Mouse (Mus musculus) kidney, embryonic 16.5 days (tissue): ENCODE measurements at regions not wholly inside any gene's neighbourhood (a gene's known extent, or its start where the extent isn't known, plus 50 kb on each side); places are given as distances from the start of the nearest gene placed in this dataset.
A peak's percentile ranks its signal among the peaks of the same experiment; 100 is the strongest.

Experiments
- ATAC-seq: fragments of 200-750 bp; cut with Nextera tagmentation; 2 replicates; pipeline ENCODE4 v1.8.0; 2017; ENCODE audit warnings: moderate TSS enrichment; ENCODE audit not compliant: low FRiP score, low TSS enrichment
- H3K27ac ChIP-seq: fragments of 300-500 bp; sonication (generic); 2 replicates; pipeline ENCODE4 v1.5.1; 2014; ENCODE audit warnings: low read length
- H3K27me3 ChIP-seq: fragments of 300-500 bp; sonication (generic); 2 replicates; pipeline ENCODE4 v1.6.1; 2014; ENCODE audit warnings: low read length, control low read depth, mixed read lengths; ENCODE audit not compliant: insufficient read depth
- H3K36me3 ChIP-seq: fragments of 300-500 bp; sonication (generic); 2 replicates; pipeline ENCODE4 v1.6.1; 2014; ENCODE audit warnings: low read length, control low read depth, mixed read lengths; ENCODE audit not compliant: insufficient read depth
- H3K4me1 ChIP-seq: fragments of 300-500 bp; sonication (generic); 2 replicates; pipeline ENCODE4 v1.6.1; 2014; ENCODE audit warnings: low read length, control low read depth, mixed read lengths; ENCODE audit not compliant: insufficient read depth
- H3K4me2 ChIP-seq: fragments of 300-500 bp; sonication (generic); replicated peaks from 2 replicates; pipeline ENCODE4 v1.6.1; 2014; ENCODE audit warnings: low read depth, low read length
- H3K4me3 ChIP-seq: fragments of 300-500 bp; sonication (generic); 2 replicates; pipeline ENCODE4 v1.5.1; 2014; ENCODE audit warnings: mild to moderate bottlenecking, low read length
- H3K9ac ChIP-seq: fragments of 300-500 bp; sonication (generic); replicated peaks from 2 replicates; pipeline ENCODE4 v1.6.1; 2014; ENCODE audit warnings: low read length
- H3K9me3 ChIP-seq: fragments of 300-500 bp; sonication (generic); 2 replicates; pipeline ENCODE4 v1.6.1; 2016; ENCODE audit warnings: low read length, control low read depth
- WGBS: fragments of 180-500 bp; shearing (Covaris S2); extraction: QIAGEN DNeasy Blood & Tissue Kit; methylation state at CpG from one replicate; pipeline ENCODE4 v1.1.7; 2014; 5-methylcytosine and 5-hydroxymethylcytosine counted together

DNA sequence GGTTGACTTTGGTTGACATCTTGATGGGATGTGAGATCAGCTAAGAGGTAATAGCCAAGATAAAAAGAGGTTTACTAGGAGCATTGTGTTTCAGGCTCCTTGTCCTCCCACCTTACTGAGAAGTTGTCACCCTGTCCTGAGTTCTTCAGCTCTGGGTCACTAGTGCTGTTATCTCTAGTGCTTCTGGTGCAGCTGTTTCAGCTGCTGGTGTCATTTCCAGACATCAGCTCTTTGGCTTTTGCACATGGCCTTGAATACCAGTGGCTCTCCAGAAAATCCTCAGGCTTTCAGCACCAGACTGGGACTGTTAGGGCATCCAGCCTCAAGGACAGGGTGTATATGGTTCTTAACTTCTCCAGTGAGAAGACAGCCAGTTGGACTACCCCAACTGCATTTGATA is 697.9 kb upstream of the Ncam2 start:
- H3K4me3 ChIP-seq: no peak overlapping the region
- H3K9ac ChIP-seq: no peak overlapping the region
- no peaks in the 10 kb centered on the region for H3K9me3 ChIP-seq
- no peak overlapping the region for H3K4me2 ChIP-seq
- no peak for ATAC-seq
- H3K27me3 ChIP-seq: no peaks in the 10 kb centered on the region
- no peaks in the 10 kb centered on the region for H3K4me1 ChIP-seq
- H3K36me3 ChIP-seq: no peaks in the 10 kb centered on the region
- no peak overlapping the region for H3K27ac ChIP-seq

DNA sequence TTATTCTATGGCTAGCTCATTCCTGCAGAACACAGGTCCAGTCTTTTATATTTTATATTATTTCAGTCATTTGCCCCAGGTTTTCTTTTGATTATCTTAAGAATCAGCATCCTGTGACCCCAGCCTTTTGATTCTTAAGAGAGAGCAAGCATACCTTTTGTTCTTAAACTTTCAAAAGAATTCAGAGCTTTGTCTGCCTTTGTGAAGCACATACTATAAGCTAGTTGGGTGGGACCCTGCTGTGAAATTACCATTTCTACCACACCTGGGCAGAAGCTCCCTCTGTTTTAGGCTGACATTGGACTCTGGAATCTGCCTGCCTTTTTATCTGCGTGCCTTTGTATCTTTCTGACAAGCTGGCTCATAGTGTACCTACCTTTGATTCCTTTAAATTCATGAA is 697.2 kb upstream of the Ncam2 start:
- no peak overlapping the region for H3K9ac ChIP-seq
- no peak overlapping the region for H3K4me3 ChIP-seq
- 56% methylated on average over 1 of the region's 1 CpGs for WGBS
- no peak overlapping the region for H3K4me2 ChIP-seq
- no peaks in the 10 kb centered on the region for H3K4me1 ChIP-seq
- ATAC-seq: no peak
- no peaks in the 10 kb centered on the region for H3K36me3 ChIP-seq
- H3K9me3 ChIP-seq: no peaks in the 10 kb centered on the region
- no peaks in the 10 kb centered on the region for H3K27me3 ChIP-seq
- no peak overlapping the region for H3K27ac ChIP-seq

DNA sequence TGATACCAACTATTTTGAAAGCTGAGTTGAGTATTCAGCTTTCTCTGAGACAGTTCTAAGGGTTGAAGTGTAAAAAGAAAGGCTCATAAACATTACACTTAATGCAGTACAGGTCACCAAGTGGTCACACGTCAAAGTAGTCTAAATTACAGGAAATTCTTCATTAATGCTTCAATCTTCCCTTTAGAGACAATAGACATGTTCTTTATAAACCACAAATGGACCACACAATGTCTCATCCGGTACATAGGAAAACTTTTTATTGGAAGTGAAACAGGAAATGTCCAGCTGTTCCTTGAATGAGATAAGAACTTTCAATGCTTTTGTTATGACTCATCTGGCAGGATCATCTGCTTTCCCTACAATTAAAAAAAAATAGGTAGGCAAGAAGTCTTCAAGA is 687.8 kb upstream of the Ncam2 start:
- H3K27ac ChIP-seq: no peak overlapping the region
- no peaks in the 10 kb centered on the region for H3K36me3 ChIP-seq
- no peaks in the 10 kb centered on the region for H3K9me3 ChIP-seq
- H3K4me1 ChIP-seq: no peaks in the 10 kb centered on the region
- no peak overlapping the region for H3K9ac ChIP-seq
- no peaks in the 10 kb centered on the region for H3K27me3 ChIP-seq
- H3K4me3 ChIP-seq: no peak overlapping the region
- no peak overlapping the region for H3K4me2 ChIP-seq
- ATAC-seq: peak; percentile 76
- 46% methylated on average over 2 of the region's 2 CpGs for WGBS

- Histone ChIP-seq H3K9me3 (no peaks in the 10 kb centered on the region), H3K27ac (no peak overlapping the region), H3K4me3 (no peak overlapping the region), H3K36me3 (no peaks in the 10 kb centered on the region), H3K27me3 (no peaks in the 10 kb centered on the region), H3K4me2 (no peak overlapping the region), H3K9ac (no peak overlapping the region), H3K4me1 (no peaks in the 10 kb centered on the region)
- ATAC-seq: no peak
- 63% methylated on average over 1 of the region's 1 CpGs for WGBS
Observed at GRCm38 (mm10) chr16:80538039-80538438, 662.5 kb upstream of the Ncam2 start.

DNA sequence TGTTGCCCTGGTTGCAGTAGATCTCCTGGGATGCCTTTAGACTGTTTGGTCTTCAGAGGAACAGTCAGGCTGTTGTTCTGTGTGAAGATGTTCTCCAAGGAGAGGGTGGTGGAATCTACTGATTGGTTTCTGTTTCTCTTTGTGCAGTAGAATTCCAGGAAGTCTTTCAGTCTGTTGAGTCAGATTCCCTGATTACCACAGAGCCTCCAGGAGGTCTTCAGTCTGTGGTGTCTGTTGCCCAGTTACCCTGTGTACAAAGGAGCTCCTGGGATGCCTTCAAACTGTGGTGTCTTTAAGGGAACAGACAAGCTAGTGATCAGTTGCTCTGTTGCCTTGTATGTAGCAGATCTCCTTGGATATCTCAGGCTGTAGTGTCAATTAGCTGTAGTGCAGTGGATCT is 653.9 kb upstream of the Ncam2 start:
- Histone ChIP-seq H3K4me1 (no peaks in the 10 kb centered on the region), H3K9ac (no peak overlapping the region), H3K36me3 (no peaks in the 10 kb centered on the region), H3K4me3 (no peak overlapping the region), H3K9me3 (no peaks in the 10 kb centered on the region), H3K27ac (no peak overlapping the region), H3K27me3 (no peaks in the 10 kb centered on the region), H3K4me2 (no peak overlapping the region)
- ATAC-seq: no peak

DNA sequence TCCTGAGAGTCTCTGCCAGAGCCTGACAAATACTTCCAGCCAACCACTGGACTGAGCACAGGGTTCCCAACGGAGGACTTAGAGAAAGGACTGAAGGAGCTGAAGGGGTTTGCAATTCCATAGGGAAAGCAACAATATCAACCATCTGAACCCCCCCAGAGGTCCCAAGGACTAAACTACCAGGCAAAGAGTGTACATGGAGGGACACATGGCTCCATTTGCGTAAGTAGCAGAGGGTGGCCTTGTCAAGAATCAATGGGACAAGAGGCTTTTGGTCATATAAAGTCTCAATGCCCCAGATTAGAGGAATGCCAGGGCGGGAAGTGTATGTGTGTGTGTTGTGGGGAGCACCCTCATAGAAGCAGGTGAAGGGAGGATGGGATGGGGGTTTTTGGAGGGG is 633.4 kb upstream of the Ncam2 start:
- ATAC-seq: no peak
- Histone ChIP-seq H3K9me3 (no peaks in the 10 kb centered on the region), H3K27me3 (no peaks in the 10 kb centered on the region), H3K36me3 (no peaks in the 10 kb centered on the region), H3K9ac (no peak overlapping the region), H3K4me3 (no peak overlapping the region), H3K4me2 (no peak overlapping the region), H3K27ac (no peak overlapping the region), H3K4me1 (no peaks in the 10 kb centered on the region)
- 80% methylated on average over 3 of the region's 3 CpGs for WGBS

GRCm38 (mm10) chr16:80587278-80587677 is 613.2 kb upstream of the Ncam2 start:
- ATAC-seq: no peak
- H3K27me3 ChIP-seq: no peaks in the 10 kb centered on the region
- 80% methylated on average over 3 of the region's 3 CpGs for WGBS
- no peaks in the 10 kb centered on the region for H3K36me3 ChIP-seq
- H3K4me3 ChIP-seq: no peak overlapping the region
- H3K9ac ChIP-seq: no peak overlapping the region
- no peak overlapping the region for H3K27ac ChIP-seq
- H3K4me1 ChIP-seq: no peaks in the 10 kb centered on the region
- H3K9me3 ChIP-seq: no peaks in the 10 kb centered on the region
- no peak overlapping the region for H3K4me2 ChIP-seq

- no peak overlapping the region for H3K9ac ChIP-seq
- H3K4me3 ChIP-seq: no peak overlapping the region
- ATAC-seq: no peak
- no peaks in the 10 kb centered on the region for H3K27me3 ChIP-seq
- H3K4me2 ChIP-seq: no peak overlapping the region
- no peaks in the 10 kb centered on the region for H3K4me1 ChIP-seq
- no peak overlapping the region for H3K27ac ChIP-seq
- no peaks in the 10 kb centered on the region for H3K36me3 ChIP-seq
- no peaks in the 10 kb centered on the region for H3K9me3 ChIP-seq
Observed at GRCm38 (mm10) chr16:80603943-80604342, 596.6 kb upstream of the Ncam2 start.
